Mouse (Mus musculus): Measurements from ENCODE around the gene Carmil3. TPM values are rescaled to one million over a fixed set of nuclear protein-coding genes. Genes with fewer than 3 reads are reported as not detected.

Gene Carmil3
- polyA plus RNA-seq, 1 experiment from 2014 or later, result 24.5 TPM

DNA sequence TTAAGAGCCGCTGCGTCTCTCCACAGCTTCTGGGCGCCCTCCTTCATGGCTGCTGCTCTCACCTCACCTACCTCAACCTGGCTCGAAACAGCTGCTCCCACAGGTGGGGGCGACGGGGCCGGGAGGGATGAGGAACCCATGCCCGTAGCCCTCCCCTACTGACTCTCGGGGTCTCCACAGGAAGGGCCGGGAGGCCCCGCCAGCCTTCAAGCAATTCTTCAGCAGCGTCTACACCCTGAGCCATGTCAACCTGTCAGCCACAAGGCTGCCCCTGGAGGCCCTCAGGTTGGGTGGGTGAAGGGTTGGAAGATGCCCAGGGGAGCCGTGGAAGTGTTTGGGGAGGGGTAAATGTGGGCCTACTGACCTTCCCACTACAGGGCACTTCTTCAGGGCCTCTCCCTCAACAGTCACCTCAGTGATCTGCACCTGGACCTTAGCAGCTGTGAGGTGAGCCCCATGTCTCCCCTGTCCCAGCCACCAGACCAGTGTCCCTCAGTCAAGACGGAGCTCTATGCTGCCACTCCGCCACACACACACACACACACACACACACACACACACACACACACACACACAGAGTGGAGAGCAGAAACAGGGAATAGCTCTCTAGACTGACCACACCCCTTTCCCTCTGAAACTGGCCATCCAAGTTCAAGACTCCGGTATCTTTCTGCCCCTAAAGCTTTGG lies 6.5 kb downstream of the Carmil3 start:
- H3K9me3 ChIP-seq, result no peaks in the 10 kb centered on the region
- H3K4me1 ChIP-seq (replicated peaks), result peaks cover 16% of the 10 kb centered on the region
- H3K36me3 ChIP-seq, result peaks cover 82% of the 10 kb centered on the region
- no peak overlapping the region for H3K4me2 ChIP-seq (replicated peaks)
- H3K27ac ChIP-seq, result no peak overlapping the region
- ATAC-seq, result peak; percentile 57
- H3K27me3 ChIP-seq, result no peaks in the 10 kb centered on the region
- H3K4me3 ChIP-seq (replicated peaks), result no peak overlapping the region
- H3K9ac ChIP-seq (replicated peaks), result no peak overlapping the region
- WGBS, result 82% methylated on average over 15 of the region's 16 CpGs

DNA sequence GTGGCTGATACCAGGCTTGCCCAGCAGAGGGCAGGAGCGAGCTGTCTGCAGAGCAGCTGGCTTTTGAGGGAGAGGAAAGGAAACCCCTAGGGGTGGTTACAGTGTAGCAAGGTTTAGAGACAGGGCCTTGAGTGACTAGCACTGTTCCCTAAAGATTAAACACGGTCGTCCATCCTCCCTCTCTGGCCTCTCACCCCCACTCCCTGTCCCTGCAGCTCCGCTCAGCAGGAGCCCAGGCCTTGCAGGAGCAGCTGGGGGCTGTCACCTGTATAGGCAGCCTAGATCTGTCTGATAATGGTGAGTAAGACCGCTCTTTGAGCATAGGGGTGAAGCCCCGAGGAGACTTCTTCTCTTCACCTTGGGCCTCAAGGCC lies 7.0 kb downstream of the Carmil3 start:
- H3K36me3 ChIP-seq, result peaks cover 88% of the 10 kb centered on the region

DNA sequence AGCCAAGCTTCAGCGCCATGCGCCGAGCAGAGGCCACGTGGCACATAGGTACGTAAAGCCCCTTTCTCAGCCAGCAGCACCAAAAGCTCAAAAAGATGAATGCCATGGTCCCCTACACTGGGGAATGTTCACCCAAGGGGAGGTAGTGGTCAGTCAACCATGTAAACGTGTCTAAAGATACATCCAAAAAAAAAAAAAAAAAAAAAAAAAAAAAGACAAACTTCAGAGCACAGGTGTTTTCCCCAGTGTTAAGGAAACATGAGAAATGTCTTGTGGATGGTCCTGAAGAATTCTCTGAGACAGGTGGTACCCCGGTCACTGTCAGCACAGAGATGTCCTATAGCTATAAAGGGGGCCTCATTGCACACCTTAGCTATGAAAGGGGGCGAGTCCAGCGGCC lies 15.2 kb downstream of the Carmil3 start:
- H3K4me2 ChIP-seq (replicated peaks), result no peak overlapping the region
- peaks cover 53% of the 10 kb centered on the region for H3K36me3 ChIP-seq
- H3K27ac ChIP-seq, result no peak overlapping the region
- ATAC-seq, result no peak
- H3K9ac ChIP-seq (replicated peaks), result no peak overlapping the region
- H3K4me1 ChIP-seq (replicated peaks), result peaks cover 9% of the 10 kb centered on the region; the same call in 1 of the 2 replicates
- 92% methylated on average over 9 of the region's 9 CpGs for WGBS
- no peaks in the 10 kb centered on the region for H3K27me3 ChIP-seq
- H3K4me3 ChIP-seq (replicated peaks), result no peak overlapping the region
- no peaks in the 10 kb centered on the region for H3K9me3 ChIP-seq

More for the DNA sequence above, 7.0 kb downstream of the Carmil3 start:
- WGBS, result 30% methylated on average over 6 of the region's 6 CpGs
- peaks cover 11% of the 10 kb centered on the region for H3K4me1 ChIP-seq (replicated peaks)
- H3K9me3 ChIP-seq, result no peaks in the 10 kb centered on the region
- no peak overlapping the region for H3K27ac ChIP-seq
- H3K4me2 ChIP-seq (replicated peaks), result no peak overlapping the region
- peak; percentile 78 for ATAC-seq
- no peaks in the 10 kb centered on the region for H3K27me3 ChIP-seq
- no peak overlapping the region for H3K4me3 ChIP-seq (replicated peaks)
- no peak overlapping the region; the same call in 1 of the 2 replicates for H3K9ac ChIP-seq (replicated peaks)

DNA sequence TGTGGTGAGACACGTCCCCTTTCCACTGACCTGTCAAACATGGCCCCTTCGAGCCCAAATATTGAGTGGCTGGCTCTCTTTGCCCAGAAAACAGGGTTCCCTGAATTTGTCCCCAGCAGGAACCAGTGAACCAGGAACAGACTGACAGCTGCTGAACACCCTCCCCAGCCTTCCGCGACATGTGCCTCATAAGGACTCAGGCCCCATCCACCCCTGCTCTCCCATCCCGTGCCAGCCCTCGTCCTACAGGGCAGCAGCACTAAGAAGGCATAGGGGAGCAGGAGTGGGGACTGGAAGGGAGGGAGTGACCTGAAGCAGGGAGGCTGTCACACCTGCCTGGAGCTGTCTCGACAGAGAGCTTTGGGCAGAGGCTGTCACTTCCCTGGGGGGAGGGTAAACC lies 17.4 kb downstream of the Carmil3 start:
- no peak overlapping the region for H3K4me3 ChIP-seq (replicated peaks)
- H3K27me3 ChIP-seq, result no peaks in the 10 kb centered on the region
- WGBS, result 65% methylated on average over 7 of the region's 7 CpGs
- H3K9me3 ChIP-seq, result no peaks in the 10 kb centered on the region
- peaks cover 18% of the 10 kb centered on the region for H3K4me1 ChIP-seq (replicated peaks)
- H3K36me3 ChIP-seq, result peaks cover 31% of the 10 kb centered on the region; the same call in 1 of the 2 replicates
- H3K9ac ChIP-seq (replicated peaks), result no peak overlapping the region
- no peak overlapping the region for H3K4me2 ChIP-seq (replicated peaks)
- no peak for ATAC-seq
- no peak overlapping the region; the same call in 1 of the 2 replicates for H3K27ac ChIP-seq

DNA sequence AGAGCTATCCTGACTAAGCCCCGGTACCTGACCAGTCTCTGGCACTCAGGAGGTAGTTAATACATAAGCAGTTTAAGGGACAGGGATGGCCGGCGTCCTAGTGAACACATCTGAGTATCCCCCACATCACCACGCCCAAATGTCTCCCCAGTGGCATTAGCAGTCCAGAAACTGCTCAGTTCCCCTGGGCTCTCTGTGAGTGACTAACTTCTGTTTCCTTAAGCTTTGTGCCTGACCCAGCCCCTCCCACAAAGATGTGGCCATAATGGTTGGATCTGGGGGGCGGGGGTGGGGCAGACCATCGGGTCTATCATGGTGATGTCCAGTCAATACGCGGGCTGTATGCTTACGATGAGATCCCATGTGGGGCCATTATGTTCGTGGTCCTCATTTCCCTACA lies 19.1 kb downstream of the Carmil3 start:
- H3K9ac ChIP-seq (replicated peaks), result no peak overlapping the region
- no peaks in the 10 kb centered on the region for H3K9me3 ChIP-seq
- H3K4me3 ChIP-seq (replicated peaks), result no peak overlapping the region
- peaks cover 18% of the 10 kb centered on the region; the same call in 1 of the 2 replicates for H3K36me3 ChIP-seq
- WGBS, result 79% methylated on average over 10 of the region's 10 CpGs
- no peaks in the 10 kb centered on the region for H3K27me3 ChIP-seq
- H3K4me1 ChIP-seq (replicated peaks), result peaks cover 18% of the 10 kb centered on the region
- no peak overlapping the region for H3K4me2 ChIP-seq (replicated peaks)
- no peak for ATAC-seq
- H3K27ac ChIP-seq, result no peak overlapping the region

DNA sequence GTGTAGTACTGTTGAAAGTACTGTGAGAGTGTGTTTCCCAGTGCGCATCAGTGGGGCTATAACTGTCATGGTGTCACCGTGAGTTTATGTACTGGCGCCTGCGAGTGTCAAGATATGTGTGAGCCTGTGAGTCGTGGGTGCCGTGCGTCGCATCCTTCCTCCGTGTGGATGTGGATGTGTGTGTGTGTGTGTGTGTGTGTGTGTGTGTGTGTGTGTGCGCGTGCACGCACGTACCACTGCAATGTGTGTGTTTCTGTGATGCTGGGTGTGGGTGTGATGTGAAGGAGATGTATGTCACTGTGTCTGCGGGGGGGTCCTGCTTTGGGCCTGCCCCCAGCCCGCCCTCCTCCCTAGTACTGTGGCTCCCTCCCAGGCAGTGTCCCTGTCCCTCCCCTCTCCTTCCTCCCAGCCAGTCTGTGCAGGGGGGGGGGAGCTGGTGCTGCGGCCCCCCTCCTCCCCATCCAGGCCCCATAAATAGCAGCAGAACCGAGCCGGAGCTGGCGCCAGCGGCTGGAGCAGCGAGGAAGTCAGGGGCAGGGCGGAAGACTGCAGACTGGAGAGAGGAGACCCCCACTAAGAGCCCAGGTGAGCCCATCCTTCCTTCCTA lies 19.8 kb downstream of the Carmil3 start, which contains the start of gene Cpne6:
TSS of gene Cpne6 (plus strand) at position 321 of the 607 bp plus-strand sequence.
- no peaks in the 10 kb centered on the region for H3K9me3 ChIP-seq
- H3K4me1 ChIP-seq (replicated peaks), result peaks cover 18% of the 10 kb centered on the region
- no peak within 1 kb of the TSS for H3K4me2 ChIP-seq (replicated peaks)
- H3K36me3 ChIP-seq, result peaks cover 18% of the 10 kb centered on the region; the same call in 1 of the 2 replicates
- no peak within 1 kb of the TSS for H3K9ac ChIP-seq (replicated peaks)
- H3K27ac ChIP-seq, result no peak within 1 kb of the TSS
- ATAC-seq, result no peak
- H3K4me3 ChIP-seq (replicated peaks), result no peak within 1 kb of the TSS
- WGBS, result 81% methylated on average over 17 of the region's 22 CpGs
- no peaks in the 10 kb centered on the region for H3K27me3 ChIP-seq

DNA sequence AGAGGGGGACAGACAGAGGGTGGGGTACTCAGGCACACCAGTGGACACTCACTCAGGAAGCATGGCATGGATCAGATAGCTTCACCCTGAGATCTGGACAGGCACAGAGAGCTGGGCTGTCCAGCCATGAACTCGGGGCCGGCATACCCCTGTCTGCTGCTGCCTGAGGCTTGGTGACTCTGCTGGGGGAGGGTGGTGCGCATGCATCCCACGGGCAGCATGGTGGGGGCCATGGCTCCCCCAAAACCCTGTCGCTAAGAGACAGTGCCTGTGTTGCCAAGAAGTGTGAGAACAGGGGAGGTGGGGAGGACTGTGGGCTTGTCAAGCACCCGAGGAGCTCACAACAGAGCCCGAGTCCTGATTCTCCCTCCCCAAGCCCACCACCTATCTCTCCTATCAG lies 20.6 kb downstream of the Carmil3 start:
- Histone ChIP-seq H3K4me3 (replicated peaks) (no peak overlapping the region), H3K9me3 (no peaks in the 10 kb centered on the region), H3K9ac (replicated peaks) (no peak overlapping the region), H3K27ac (no peak overlapping the region), H3K4me2 (replicated peaks) (no peak overlapping the region), H3K36me3 (peaks cover 18% of the 10 kb centered on the region; the same call in 1 of the 2 replicates), H3K4me1 (replicated peaks) (peaks cover 18% of the 10 kb centered on the region), H3K27me3 (no peaks in the 10 kb centered on the region)
- WGBS, result 60% methylated on average over 7 of the region's 7 CpGs
- peak; percentile 39 for ATAC-seq

DNA sequence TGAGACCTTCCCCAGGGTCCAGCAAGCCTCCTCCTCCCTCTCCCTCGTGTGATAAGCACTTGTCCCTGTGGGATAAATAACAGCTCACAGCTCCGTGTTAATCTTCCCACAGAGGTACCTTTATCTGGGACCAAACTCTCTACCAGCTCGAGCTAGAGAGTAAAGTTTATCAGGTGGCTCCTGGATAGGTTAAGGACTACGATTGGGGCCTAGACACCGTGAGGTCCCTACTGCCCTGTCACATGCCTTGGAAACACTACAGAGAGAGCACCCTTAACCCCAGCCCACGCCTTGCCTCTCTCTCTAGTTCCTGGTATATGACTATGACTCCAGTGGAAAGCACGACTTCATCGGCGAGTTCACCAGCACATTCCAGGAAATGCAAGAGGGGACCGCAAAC lies 23.5 kb downstream of the Carmil3 start:
- Histone ChIP-seq H3K4me3 (replicated peaks) (no peak overlapping the region), H3K4me1 (replicated peaks) (peaks cover 23% of the 10 kb centered on the region), H3K9ac (replicated peaks) (no peak overlapping the region), H3K36me3 (no peaks in the 10 kb centered on the region), H3K4me2 (replicated peaks) (no peak overlapping the region), H3K9me3 (no peaks in the 10 kb centered on the region), H3K27me3 (no peaks in the 10 kb centered on the region), H3K27ac (no peak overlapping the region)
- 74% methylated on average over 10 of the region's 10 CpGs for WGBS
- ATAC-seq, result no peak

DNA sequence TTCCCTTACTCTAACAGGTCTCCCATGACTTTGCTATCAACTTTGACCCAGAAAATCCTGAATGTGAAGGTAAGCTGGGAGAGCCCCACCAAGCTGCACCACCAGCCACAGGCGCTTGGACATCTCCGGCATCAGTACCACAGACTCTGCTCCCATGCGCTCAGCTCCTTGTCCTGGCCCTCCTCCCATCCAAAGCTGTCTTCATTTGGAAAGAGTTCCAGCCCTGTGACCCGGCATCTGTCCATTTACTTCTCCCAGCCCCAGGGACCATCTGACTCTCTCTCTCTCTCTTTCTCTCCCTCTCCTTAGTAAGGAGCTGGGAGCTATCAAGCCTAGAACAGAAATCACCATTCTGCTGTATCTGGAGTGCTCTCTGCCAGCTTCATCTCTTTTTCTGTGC lies 25.4 kb downstream of the Carmil3 start:
- Histone ChIP-seq H3K4me1 (replicated peaks) (peaks cover 32% of the 10 kb centered on the region), H3K27ac (no peak overlapping the region), H3K9ac (replicated peaks) (no peak overlapping the region), H3K9me3 (no peaks in the 10 kb centered on the region), H3K4me3 (replicated peaks) (no peak overlapping the region), H3K4me2 (replicated peaks) (no peak overlapping the region), H3K36me3 (no peaks in the 10 kb centered on the region), H3K27me3 (peaks cover 6% of the 10 kb centered on the region)
- ATAC-seq, result no peak
- WGBS, result 82% methylated on average over 4 of the region's 4 CpGs

DNA sequence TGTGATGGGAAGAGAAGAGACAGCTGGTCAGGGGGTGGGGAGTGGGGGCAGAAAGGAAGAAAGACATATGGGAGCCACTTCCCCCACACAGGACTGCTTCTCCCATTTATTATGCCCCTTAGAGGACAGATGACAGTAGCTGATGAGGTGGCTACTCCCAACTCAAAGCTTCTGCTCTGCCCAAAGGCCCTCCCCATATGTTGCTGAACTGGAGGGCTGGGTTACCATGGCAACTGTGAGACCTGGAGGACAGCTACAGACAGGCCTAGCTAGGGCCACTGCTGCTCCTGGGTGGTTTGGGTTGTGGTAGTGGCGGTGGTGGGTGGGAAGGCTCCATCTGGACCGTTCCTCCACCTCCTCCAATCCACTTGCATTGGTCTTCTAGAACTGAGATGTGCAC lies 28.4 kb downstream of the Carmil3 start:
- H3K27ac ChIP-seq, result no peak overlapping the region; the same call in 1 of the 2 replicates
- H3K36me3 ChIP-seq, result no peaks in the 10 kb centered on the region
- ATAC-seq, result peak; percentile 74
- H3K4me3 ChIP-seq (replicated peaks), result no peak overlapping the region
- H3K4me2 ChIP-seq (replicated peaks), result no peak overlapping the region
- peaks cover 29% of the 10 kb centered on the region for H3K4me1 ChIP-seq (replicated peaks)
- H3K27me3 ChIP-seq, result peaks cover 24% of the 10 kb centered on the region
- H3K9me3 ChIP-seq, result no peaks in the 10 kb centered on the region
- WGBS, result 20% methylated on average over 2 of the region's 2 CpGs
- H3K9ac ChIP-seq (replicated peaks), result no peak overlapping the region

DNA sequence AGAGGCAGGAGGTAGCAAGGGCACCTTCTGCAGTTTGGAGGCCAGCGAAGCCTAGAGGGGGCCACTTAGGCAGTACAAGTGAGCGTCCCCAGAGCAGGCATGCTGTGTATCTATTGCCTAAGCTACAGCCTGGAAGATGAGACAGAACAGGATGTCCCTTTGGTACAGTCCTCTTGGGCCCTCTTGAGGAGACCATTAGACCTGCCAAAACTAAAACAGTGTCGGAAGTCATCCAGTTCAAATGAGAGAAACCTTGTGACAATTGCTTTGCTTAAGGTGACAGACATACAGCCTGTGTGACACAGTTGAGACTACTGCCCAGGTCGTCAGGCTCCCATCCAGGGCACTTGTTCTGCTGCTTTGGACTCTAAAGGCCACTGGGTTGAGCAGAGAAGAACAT lies 29.2 kb downstream of the Carmil3 start:
- Histone ChIP-seq H3K4me2 (replicated peaks) (0 out of 2 replicates have a peak overlapping the region, but pooled peaks have one; percentile 4), H3K4me3 (replicated peaks) (0 out of 2 replicates have a peak overlapping the region, but pooled peaks have one; percentile 1), H3K27me3 (peaks cover 24% of the 10 kb centered on the region), H3K27ac (no peak overlapping the region), H3K9me3 (no peaks in the 10 kb centered on the region), H3K9ac (replicated peaks) (no peak overlapping the region), H3K36me3 (no peaks in the 10 kb centered on the region), H3K4me1 (replicated peaks) (peaks cover 29% of the 10 kb centered on the region)
- no peak for ATAC-seq
- WGBS, result 61% methylated on average over 4 of the region's 4 CpGs
